Mouse (Mus musculus) retina, adult 2 months (tissue): ENCODE measurements around the gene Myo1g.

Source experiments
- DNase-seq: peaks from one replicate; pipeline ENCODE4 v3.0.0-alpha.2; 2012; ENCODE audit warnings: low read depth, low spot score

Myo1g gene

GRCm38 (mm10) chr11:6520507-6521173 lies at the start of gene Myo1g:
Gene Myo1g, minus strand, starts transcription at chr11:6520965.
- no peak for DNase-seq

GRCm38 (mm10) chr11:6569410-6569777 lies 48.6 kb upstream of the Myo1g start:
- DNase-seq = no peak

GRCm38 (mm10) chr11:6568584-6569409 lies 48.0 kb upstream of the Myo1g start:
- DNase-seq = no peak

GRCm38 (mm10) chr11:6567951-6568350 lies 47.2 kb upstream of the Myo1g start:
- no peak for DNase-seq

- no peak for DNase-seq
Measured at GRCm38 (mm10) chr11:6566496-6566895, 45.7 kb upstream of the Myo1g start.

GRCm38 (mm10) chr11:6563201-6563600 lies 42.4 kb upstream of the Myo1g start:
- no peak for DNase-seq

GRCm38 (mm10) chr11:6562359-6562758 lies 41.6 kb upstream of the Myo1g start:
- no peak for DNase-seq

- DNase-seq = no peak
Measured at GRCm38 (mm10) chr11:6561474-6561873, 40.7 kb upstream of the Myo1g start.

- no peak for DNase-seq
Measured at GRCm38 (mm10) chr11:6560655-6561360, 40.0 kb upstream of the Myo1g start.

- DNase-seq = no peak
Measured at GRCm38 (mm10) chr11:6559996-6560395, 39.2 kb upstream of the Myo1g start.

GRCm38 (mm10) chr11:6558234-6558633 lies 37.5 kb upstream of the Myo1g start:
- DNase-seq = no peak

- no peak for DNase-seq
Measured at GRCm38 (mm10) chr11:6550201-6550600, 29.4 kb upstream of the Myo1g start.

- DNase-seq = no peak
Measured at GRCm38 (mm10) chr11:6549770-6550169, 29.0 kb upstream of the Myo1g start.

GRCm38 (mm10) chr11:6547696-6548325 lies 27.0 kb upstream of the Myo1g start:
- DNase-seq = no peak

GRCm38 (mm10) chr11:6547037-6547680 lies 26.4 kb upstream of the Myo1g start:
- DNase-seq = no peak

GRCm38 (mm10) chr11:6546205-6547013 lies 25.6 kb upstream of the Myo1g start, which contains the start of gene Ccm2:
Gene Ccm2, plus strand, starts transcription at chr11:6546887.
- DNase-seq = peak; percentile 84

GRCm38 (mm10) chr11:6545857-6546192 lies 25.1 kb upstream of the Myo1g start:
- no peak for DNase-seq

GRCm38 (mm10) chr11:6545186-6545856 lies 24.6 kb upstream of the Myo1g start:
- DNase-seq = no peak

- no peak for DNase-seq
Measured at GRCm38 (mm10) chr11:6544683-6545082, 23.9 kb upstream of the Myo1g start.

GRCm38 (mm10) chr11:6530746-6531145 lies 10.0 kb upstream of the Myo1g start:
- DNase-seq = no peak
